Mouse (Mus musculus) CH12.LX (cell line): ENCODE data around the gene Nrg3. TPM values are rescaled to one million over a fixed set of nuclear protein-coding genes. Genes with fewer than 3 reads are reported as not detected.

Source experiments
- DNase-seq: peaks from one replicate; pipeline ENCODE4 v3.0.0-alpha.2; 2013; ENCODE audit errors: extremely low read depth
- H3K27ac ChIP-seq: 2 replicates; pipeline ENCODE4 v1.5.1; 2012; ENCODE audit warnings: low read depth, mild to moderate bottlenecking, control low read depth, moderate library complexity; ENCODE audit not compliant: insufficient read depth
- H3K27me3 ChIP-seq: replicated peaks from 2 replicates; pipeline ENCODE3; 2012; ENCODE audit warnings: inconsistent platforms
- H3K36me3 ChIP-seq, 2 experiments: replicated peaks in 1 of 2; 2 replicates each; pipeline versions ENCODE3 to v1.6.1; 2012; ENCODE audit warnings: inconsistent platforms in 1 of 2, low read length in 1 of 2, mild to moderate bottlenecking in 1 of 2, mixed read lengths in 1 of 2, moderate library complexity in 1 of 2; ENCODE audit not compliant: control insufficient read depth in 1 of 2, insufficient read depth in 1 of 2
- H3K4me1 ChIP-seq, 2 experiments: 2 replicates each; pipeline ENCODE4 v1.6.1; 2012; ENCODE audit warnings: inconsistent platforms in 1 of 2, moderate library complexity in 1 of 2; ENCODE audit not compliant: insufficient read depth in 2 of 2, control insufficient read depth in 1 of 2
- H3K4me2 ChIP-seq: 2 replicates; pipeline ENCODE4 v1.6.1; 2012; ENCODE audit warnings: low read depth, mild to moderate bottlenecking, control low read depth; ENCODE audit not compliant: poor library complexity, insufficient read depth, severe bottlenecking
- H3K4me3 ChIP-seq, 3 experiments: fragments of 150-350 bp in 1 of 3; sonication (generic) in 1 of 3; replicated peaks in 1 of 3; 2 replicates each; pipeline versions ENCODE3 to v1.5.1; 2011 to 2012; ENCODE audit warnings: low read depth in 2 of 3, low read length in 2 of 3, mild to moderate bottlenecking in 2 of 3, moderate library complexity in 2 of 3, control low read depth in 1 of 3, improper control_type of control experiment in 1 of 3, inconsistent platforms in 1 of 3, mixed read lengths in 1 of 3; ENCODE audit not compliant: poor library complexity in 1 of 3
- H3K79me2 ChIP-seq: replicated peaks from 2 replicates; pipeline ENCODE4 v1.6.1; 2012; ENCODE audit warnings: mild to moderate bottlenecking, moderate library complexity; ENCODE audit not compliant: control insufficient read depth, poor library complexity, insufficient read depth, severe bottlenecking; ENCODE audit errors: extremely low read depth
- H3K9ac ChIP-seq: 2 replicates; pipeline ENCODE4 v1.6.1; 2012; ENCODE audit warnings: low read depth, mild to moderate bottlenecking, control low read depth, moderate library complexity; ENCODE audit not compliant: insufficient read depth
- H3K9me3 ChIP-seq: replicated peaks from 2 replicates; pipeline ENCODE3; 2012; ENCODE audit warnings: low read length, inconsistent platforms, mixed read lengths
- BHLHE40 ChIP-seq: IDR thresholded peaks from 2 replicates; pipeline ENCODE4 v1.6.1; 2011; ENCODE audit warnings: mild to moderate bottlenecking, low read depth, low read length, improper control_type of control experiment
- CHD1 ChIP-seq: IDR thresholded peaks from 2 replicates; pipeline ENCODE4 v1.6.1; 2012; ENCODE audit warnings: low read depth, low read length, improper control_type of control experiment, inconsistent platforms
- ELF1 ChIP-seq: IDR thresholded peaks from 2 replicates; pipeline ENCODE4 v1.6.1; 2014; ENCODE audit warnings: low read depth, mild to moderate bottlenecking, inconsistent platforms, low read length, improper control_type of control experiment
- EP300 ChIP-seq: IDR thresholded peaks from 2 replicates; pipeline ENCODE4 v1.6.1; 2011; ENCODE audit warnings: low read length, improper control_type of control experiment
- GABPA ChIP-seq: IDR thresholded peaks from 2 replicates; pipeline ENCODE4 v1.6.1; 2012; ENCODE audit warnings: low read depth, low read length, improper control_type of control experiment, inconsistent platforms; ENCODE audit not compliant: insufficient replicate concordance
- JUN ChIP-seq: IDR thresholded peaks from 2 replicates; pipeline ENCODE4 v1.6.1; 2011; ENCODE audit warnings: low read depth, mild to moderate bottlenecking, low read length, improper control_type of control experiment, moderate library complexity; ENCODE audit not compliant: insufficient read depth
- JUND ChIP-seq: conservative IDR thresholded peaks from 2 replicates; pipeline ENCODE4 v1.6.1; 2011; ENCODE audit warnings: low read depth, low read length, improper control_type of control experiment
- KAT2A ChIP-seq: IDR thresholded peaks from 2 replicates; pipeline ENCODE4 v1.6.1; 2012; ENCODE audit warnings: low read length, improper control_type of control experiment, inconsistent platforms; ENCODE audit not compliant: insufficient replicate concordance
- MAFK ChIP-seq: IDR thresholded peaks from 2 replicates; pipeline ENCODE4 v1.6.1; 2011; ENCODE audit warnings: low read length, improper control_type of control experiment; ENCODE audit not compliant: insufficient replicate concordance
- MAZ ChIP-seq: IDR thresholded peaks from 2 replicates; pipeline ENCODE4 v1.6.1; 2012; ENCODE audit warnings: low read depth, mild to moderate bottlenecking, inconsistent platforms, low read length, improper control_type of control experiment, moderate library complexity
- MYC ChIP-seq: IDR thresholded peaks from 2 replicates; pipeline ENCODE4 v1.6.1; 2011; ENCODE audit warnings: low read depth, mild to moderate bottlenecking, improper control_type of control experiment, low read length
- POLR2A ChIP-seq: IDR thresholded peaks from 2 replicates; pipeline ENCODE4 v1.6.1; 2011; ENCODE audit warnings: low read depth, mild to moderate bottlenecking, improper control_type of control experiment, low read length
- RAD21 ChIP-seq: IDR thresholded peaks from 2 replicates; pipeline ENCODE4 v1.6.1; 2011; ENCODE audit warnings: low read depth, mild to moderate bottlenecking, low read length, improper control_type of control experiment, moderate library complexity
- RCOR1 ChIP-seq: conservative IDR thresholded peaks from 2 replicates; pipeline ENCODE4 v1.6.1; 2012; ENCODE audit warnings: low read depth, mild to moderate bottlenecking, inconsistent platforms, low read length, improper control_type of control experiment
- SIN3A ChIP-seq: IDR thresholded peaks from 2 replicates; pipeline ENCODE4 v1.6.1; 2012; ENCODE audit warnings: low read length, improper control_type of control experiment, inconsistent platforms
- TBP ChIP-seq: conservative IDR thresholded peaks from 2 replicates; pipeline ENCODE4 v1.6.1; 2011; ENCODE audit warnings: low read depth, low read length, improper control_type of control experiment
- UBTF ChIP-seq: IDR thresholded peaks from 2 replicates; pipeline ENCODE4 v1.6.1; 2012; ENCODE audit warnings: low read depth, mild to moderate bottlenecking, inconsistent platforms, low read length, improper control_type of control experiment, moderate library complexity
- USF1 ChIP-seq: IDR thresholded peaks from 2 replicates; pipeline ENCODE4 v1.6.1; 2014; ENCODE audit warnings: low read depth, mild to moderate bottlenecking, inconsistent platforms, low read length, improper control_type of control experiment
- USF2 ChIP-seq: conservative IDR thresholded peaks from 2 replicates; pipeline ENCODE4 v1.6.1; 2011; ENCODE audit warnings: low read depth, low read length, improper control_type of control experiment
- ZC3H11A ChIP-seq: IDR thresholded peaks from 2 replicates; pipeline ENCODE4 v1.6.1; 2012; ENCODE audit warnings: low read depth, mild to moderate bottlenecking, inconsistent platforms, low read length, improper control_type of control experiment
- ZKSCAN1 ChIP-seq: IDR thresholded peaks from 2 replicates; pipeline ENCODE4 v1.6.1; 2012; ENCODE audit warnings: low read depth, inconsistent platforms, low read length, improper control_type of control experiment, borderline replicate concordance
- dilution Hi-C: fragments of 300-500 bp; cut with MboI; formaldehyde crosslinking; loops from 2 replicates; pipeline ENCODE4 v1.14.3; 2020; ENCODE audit warnings: low sequenced_read_pairs; ENCODE audit not compliant: extremely low pct_unique_long_range_greater_than_20kb, extremely low pct_ligation_motif_present
- in situ Hi-C: fragments of 300-500 bp; cut with MboI; formaldehyde crosslinking; loops from 3 replicates; pipeline ENCODE4 v1.14.3; 2019; ENCODE audit warnings: low sequenced_read_pairs, low pct_ligation_motif_present, low pct_unique_long_range_greater_than_20kb, mixed read lengths
- polyA plus RNA-seq: library from polyadenylated mRNA; unstranded; fragments of >175 nt; gene quantifications from 2 replicates; pipeline ENCODE4 v1.2.1, GENCODE M21; 2012; ENCODE audit warnings: low read depth; ENCODE audit not compliant: insufficient read length
- total RNA-seq, 2 experiments: library from RNA; depleted of rRNA; stranded (reverse); fragments of 300-350 nt in 1 of 2; fragments of >200 nt in 1 of 2; gene quantifications; 2 replicates each; pipeline ENCODE4 v1.2.3; 2012 to 2014

Nrg3 gene
- total and polyA plus RNA-seq, 3 experiments, result not detected

DNA sequence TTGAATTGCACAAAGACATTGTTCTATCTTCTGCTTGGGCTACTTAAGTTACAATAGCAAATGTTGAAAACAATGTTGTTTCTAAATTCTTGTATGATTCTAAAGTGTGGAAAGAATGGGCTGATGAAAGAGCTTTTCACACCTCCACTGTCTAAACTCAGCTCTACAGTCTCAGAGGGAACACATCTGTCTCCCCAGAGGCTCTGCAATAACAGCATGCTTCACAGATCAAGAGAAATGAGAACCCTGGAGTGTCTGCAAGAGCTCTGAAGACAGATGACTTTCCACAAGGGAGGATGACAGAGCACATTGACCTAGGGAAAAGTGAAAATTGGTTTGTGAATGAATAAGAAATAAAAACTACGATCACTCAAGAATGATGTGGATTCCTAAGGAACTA, 27.4 kb downstream of the Nrg3 start:
- Histone ChIP-seq H3K4me2 (no peak overlapping the region), H3K27ac (no peak overlapping the region), H3K27me3 (no peaks in the 10 kb centered on the region), H3K9ac (no peak overlapping the region), H3K9me3 (peaks cover 60% of the 10 kb centered on the region), H3K79me2 (no peaks in the 10 kb centered on the region), H3K4me3 (no peak overlapping the region), H3K36me3 (no peaks in the 10 kb centered on the region), H3K4me1 (no peaks in the 10 kb centered on the region)
- no peak for DNase-seq
- TF ChIP-seq CHD1 (no peak), ELF1 (no peak), POLR2A (no peak), RAD21 (no peak), JUND (no peak)
- dilution Hi-C loops, result no loop called here
- in situ Hi-C loops, result no loop called here

GRCm38 (mm10) chr14:39428503-39428902, 44.4 kb downstream of the Nrg3 start:
- no peaks in the 10 kb centered on the region for H3K79me2 ChIP-seq
- H3K36me3 ChIP-seq, result no peaks in the 10 kb centered on the region
- no peak overlapping the region for H3K9ac ChIP-seq
- dilution Hi-C loops, result no loop called here
- no peaks in the 10 kb centered on the region for H3K27me3 ChIP-seq
- H3K4me3 ChIP-seq, result no peak overlapping the region
- no peak for DNase-seq
- peaks cover 33% of the 10 kb centered on the region for H3K9me3 ChIP-seq
- H3K4me1 ChIP-seq, result no peaks in the 10 kb centered on the region
- H3K27ac ChIP-seq, result no peak overlapping the region
- H3K4me2 ChIP-seq, result no peak overlapping the region
- in situ Hi-C loops, result no loop called here
- TF ChIP-seq JUN, result no peak
- no peak for TF ChIP-seq CHD1
- TF ChIP-seq EP300, result no peak
- TF ChIP-seq MAZ, result no peak
- TF ChIP-seq USF2, result no peak
- TF ChIP-seq ZC3H11A, result no peak
- TF ChIP-seq BHLHE40, result no peak
- no peak for TF ChIP-seq MYC
- no peak for TF ChIP-seq JUND
- no peak for TF ChIP-seq RCOR1
- no peak for TF ChIP-seq TBP
- TF ChIP-seq MAFK, result no peak
- TF ChIP-seq KAT2A, result no peak
- no peak for TF ChIP-seq SIN3A
- no peak for TF ChIP-seq USF1
- TF ChIP-seq ZKSCAN1, result no peak
- TF ChIP-seq ELF1, result no peak
- TF ChIP-seq UBTF, result no peak
- no peak for TF ChIP-seq GABPA
